Mouse (Mus musculus) midbrain, postnatal 0 days (tissue): ENCODE data around the gene Slc25a36. TPM values are rescaled to one million over a fixed set of nuclear protein-coding genes. Genes with fewer than 3 reads are reported as not detected.

Experiments
- ATAC-seq: fragments of 200-750 bp; cut with Nextera tagmentation; 2 replicates; pipeline ENCODE4 v1.8.0; 2017; ENCODE audit warnings: moderate number of reproducible peaks, mild to moderate bottlenecking, moderate TSS enrichment, moderate library complexity; ENCODE audit not compliant: low FRiP score
- DNase-seq: peaks from one replicate; pipeline ENCODE4 v3.0.0-alpha.2; 2015; ENCODE audit warnings: low spot score
- H3K27ac ChIP-seq: fragments of 300-500 bp; sonication (generic); 2 replicates; pipeline ENCODE4 v1.5.1; 2014; ENCODE audit warnings: low read depth, mild to moderate bottlenecking, low read length, mixed read lengths
- H3K27me3 ChIP-seq: fragments of 300-500 bp; sonication (generic); 2 replicates; pipeline ENCODE4 v1.6.1; 2014; ENCODE audit warnings: low read length, control low read depth, mixed read lengths; ENCODE audit not compliant: insufficient read depth
- H3K36me3 ChIP-seq: fragments of 300-500 bp; sonication (generic); 2 replicates; pipeline ENCODE4 v1.6.1; 2014; ENCODE audit warnings: low read length, control low read depth, mixed read lengths; ENCODE audit not compliant: insufficient read depth
- H3K4me1 ChIP-seq: fragments of 300-500 bp; sonication (generic); 2 replicates; pipeline ENCODE4 v1.6.1; 2014; ENCODE audit warnings: mild to moderate bottlenecking, control low read depth, antibody characterized with exemption, low read length, mixed read lengths; ENCODE audit not compliant: insufficient read depth
- H3K4me2 ChIP-seq: fragments of 300-500 bp; sonication (generic); 2 replicates; pipeline ENCODE4 v1.6.1; 2014; ENCODE audit warnings: low read depth, mild to moderate bottlenecking, low read length, mixed read lengths; ENCODE audit not compliant: poor library complexity, severe bottlenecking
- H3K4me3 ChIP-seq: fragments of 300-500 bp; sonication (generic); 2 replicates; pipeline ENCODE4 v1.5.1; 2014; ENCODE audit warnings: low read depth, mild to moderate bottlenecking, low read length, moderate library complexity
- H3K9ac ChIP-seq: fragments of 300-500 bp; sonication (generic); replicated peaks from 2 replicates; pipeline ENCODE4 v1.6.1; 2014; ENCODE audit warnings: mild to moderate bottlenecking, low read length, moderate library complexity, mixed read lengths; ENCODE audit not compliant: poor library complexity, severe bottlenecking
- H3K9me3 ChIP-seq: fragments of 300-500 bp; sonication (generic); 2 replicates; pipeline ENCODE4 v1.6.1; 2016; ENCODE audit warnings: low read length, control low read depth
- CTCF ChIP-seq: IDR thresholded peaks from 2 replicates; pipeline ENCODE4 v1.5.1; 2016; ENCODE audit warnings: antibody characterized with exemption, mild to moderate bottlenecking
- whole genome bisulfite sequencing: fragments of 180-500 bp; shearing (Covaris S2); extraction: QIAGEN DNeasy Blood & Tissue Kit; methylation state at CpG from one replicate; pipeline ENCODE4 v1.1.7; 2014; 5-methylcytosine and 5-hydroxymethylcytosine counted together
- polyA plus RNA-seq: library from polyadenylated mRNA; unstranded; fragments of >200 nt; fragmentation: Nextera tagmentation; extraction: Ambion mirVana; gene quantifications from 2 replicates; pipeline ENCODE4 v1.2.1, GENCODE M21; 2015
- total RNA-seq: library from RNA; depleted of rRNA; stranded (reverse); fragments of >200 nt; gene quantifications from 2 replicates; pipeline ENCODE4 v1.2.3, GENCODE M21; 2014; rRNA removed

Slc25a36 gene
- total and polyA plus RNA-seq, 2 experiments from 2014 or later = 65.1 to 91.0 TPM

GRCm38 (mm10) chr9:97046240-97046639 lies 64.7 kb downstream of the Slc25a36 start:
- H3K36me3 ChIP-seq = no peaks in the 10 kb centered on the region
- H3K9me3 ChIP-seq = no peaks in the 10 kb centered on the region
- no peak overlapping the region for H3K27ac ChIP-seq
- H3K9ac ChIP-seq = no peak overlapping the region
- no peak for ATAC-seq
- WGBS = 79% methylated on average over 4 of the region's 4 CpGs
- no peak for TF ChIP-seq CTCF
- no peak overlapping the region for H3K4me2 ChIP-seq
- no peak overlapping the region for H3K4me3 ChIP-seq
- H3K4me1 ChIP-seq = 0 out of 2 replicates have a peak, but pooled peaks cover 4% of the 10 kb centered on the region
- no peak for DNase-seq
- no peaks in the 10 kb centered on the region for H3K27me3 ChIP-seq

GRCm38 (mm10) chr9:97041633-97042032 lies 69.3 kb downstream of the Slc25a36 start:
- Histone ChIP-seq H3K4me2 (no peak overlapping the region), H3K36me3 (no peaks in the 10 kb centered on the region), H3K4me3 (no peak overlapping the region), H3K4me1 (no peaks in the 10 kb centered on the region), H3K27ac (no peak overlapping the region), H3K27me3 (no peaks in the 10 kb centered on the region), H3K9me3 (no peaks in the 10 kb centered on the region), H3K9ac (no peak overlapping the region)
- WGBS = 59% methylated on average over 8 of the region's 8 CpGs
- DNase-seq (no peak), ATAC-seq (no peak)
- no peak for TF ChIP-seq CTCF

- Histone ChIP-seq H3K36me3 (no peaks in the 10 kb centered on the region), H3K27me3 (no peaks in the 10 kb centered on the region), H3K4me2 (no peak overlapping the region), H3K9ac (no peak overlapping the region), H3K4me1 (no peaks in the 10 kb centered on the region), H3K9me3 (no peaks in the 10 kb centered on the region), H3K27ac (no peak overlapping the region), H3K4me3 (no peak overlapping the region)
- TF ChIP-seq CTCF = no peak
- ATAC-seq (no peak), DNase-seq (no peak)
- WGBS = 89% methylated on average over 3 of the region's 3 CpGs
These were observed 72.9 kb downstream of the Slc25a36 start for GRCm38 (mm10) chr9:97038010-97038409.

GRCm38 (mm10) chr9:97036656-97037055 lies 74.3 kb downstream of the Slc25a36 start:
- H3K9ac ChIP-seq = no peak overlapping the region
- H3K27ac ChIP-seq = no peak overlapping the region
- H3K27me3 ChIP-seq = no peaks in the 10 kb centered on the region
- no peaks in the 10 kb centered on the region for H3K4me1 ChIP-seq
- WGBS = 73% methylated on average over 7 of the region's 7 CpGs
- peak; percentile 40 for DNase-seq
- no peaks in the 10 kb centered on the region for H3K36me3 ChIP-seq
- H3K4me3 ChIP-seq = no peak overlapping the region
- no peak overlapping the region for H3K4me2 ChIP-seq
- ATAC-seq = no peak
- TF ChIP-seq CTCF = no peak
- H3K9me3 ChIP-seq = no peaks in the 10 kb centered on the region

- H3K36me3 ChIP-seq = no peaks in the 10 kb centered on the region
- ATAC-seq (no peak), DNase-seq (no peak)
- H3K4me3 ChIP-seq = no peak overlapping the region
- no peaks in the 10 kb centered on the region for H3K27me3 ChIP-seq
- H3K4me2 ChIP-seq = no peak overlapping the region
- no peaks in the 10 kb centered on the region for H3K4me1 ChIP-seq
- no peaks in the 10 kb centered on the region for H3K9me3 ChIP-seq
- WGBS = 81% methylated on average over 12 of the region's 12 CpGs
- no peak overlapping the region for H3K9ac ChIP-seq
- TF ChIP-seq CTCF = no peak
- H3K27ac ChIP-seq = no peak overlapping the region
These were observed 83.6 kb downstream of the Slc25a36 start for GRCm38 (mm10) chr9:97027361-97027760.

- ATAC-seq = no peak
- H3K4me3 ChIP-seq = no peak overlapping the region
- no peak for DNase-seq
- H3K27ac ChIP-seq = no peak overlapping the region
- H3K9me3 ChIP-seq = no peaks in the 10 kb centered on the region
- no peak overlapping the region for H3K9ac ChIP-seq
- 93% methylated on average over 4 of the region's 4 CpGs for WGBS
- H3K4me2 ChIP-seq = no peak overlapping the region
- H3K4me1 ChIP-seq = no peaks in the 10 kb centered on the region
- H3K27me3 ChIP-seq = no peaks in the 10 kb centered on the region
- no peak for TF ChIP-seq CTCF
- no peaks in the 10 kb centered on the region for H3K36me3 ChIP-seq
These were observed 85.0 kb downstream of the Slc25a36 start for GRCm38 (mm10) chr9:97026006-97026405.

Other genes starting within 250 kb of the Slc25a36 start
- gene Pxylp1, start 218.5 kb downstream of the Slc25a36 start, total RNA-seq = 27.0 and 42.3 TPM in 2 replicates
- gene Pxylp1, start 218.5 kb downstream of the Slc25a36 start, polyA plus RNA-seq = 23.5 and 24.6 TPM in 2 replicates
- 37.7 and 38.9 TPM in 2 replicates for gene Spsb4, start 92.3 kb downstream of the Slc25a36 start, total RNA-seq
- 21.2 and 24.1 TPM in 2 replicates for gene Spsb4, start 92.3 kb downstream of the Slc25a36 start, polyA plus RNA-seq